Mouse (Mus musculus): ENCODE data around the gene Akt3.

GRCm38 (mm10) chr1:177248638-177249037 lies 9.4 kb downstream of the Akt3 start:
- TF ChIP-seq POLR2A (IDR thresholded peaks at IDR 0.05; ENCODE audit: low read depth, low read length) (no peak), CTCF (conservative IDR thresholded peaks at IDR 0.05; ENCODE audit: insufficient read depth, insufficient read length, low read depth, low read length) (no peak)
